Mouse (Mus musculus) limb, embryonic 14.5 days (tissue): ENCODE measurements around the gene Vwa3b. TPM values are rescaled to one million over a fixed set of nuclear protein-coding genes. Genes with fewer than 3 reads are reported as not detected.

Source experiments
- ATAC-seq: fragments of 200-750 bp; cut with Nextera tagmentation; 2 replicates; pipeline ENCODE4 v1.8.0; 2017; ENCODE audit warnings: low read depth, moderate number of reproducible peaks, moderate TSS enrichment; ENCODE audit not compliant: low FRiP score
- DNase-seq: peaks from one replicate; pipeline ENCODE4 v3.0.0-alpha.2; 2015; ENCODE audit warnings: low spot score
- H3K27ac ChIP-seq: fragments of 300-500 bp; sonication (generic); replicated peaks from 2 replicates; pipeline ENCODE4 v1.5.1; 2014; ENCODE audit warnings: low read depth, mild to moderate bottlenecking, low read length, moderate library complexity, mixed read lengths
- H3K27me3 ChIP-seq: fragments of 300-500 bp; sonication (generic); 2 replicates; pipeline ENCODE4 v1.6.1; 2014; ENCODE audit warnings: low read length, mixed read lengths; ENCODE audit not compliant: control insufficient read depth, insufficient read depth
- H3K36me3 ChIP-seq: fragments of 300-500 bp; sonication (generic); 2 replicates; pipeline ENCODE4 v1.6.1; 2014; ENCODE audit warnings: mild to moderate bottlenecking, low read length, moderate library complexity, mixed read lengths; ENCODE audit not compliant: control insufficient read depth, insufficient read depth
- H3K4me1 ChIP-seq: fragments of 300-500 bp; sonication (generic); 2 replicates; pipeline ENCODE4 v1.6.1; 2014; ENCODE audit warnings: antibody characterized with exemption, low read length, mixed read lengths; ENCODE audit not compliant: control insufficient read depth, insufficient read depth
- H3K4me2 ChIP-seq: fragments of 300-500 bp; sonication (generic); replicated peaks from 2 replicates; pipeline ENCODE4 v1.6.1; 2014; ENCODE audit warnings: low read depth, mild to moderate bottlenecking, low read length, moderate library complexity; ENCODE audit not compliant: severe bottlenecking
- H3K4me3 ChIP-seq: fragments of 300-500 bp; sonication (generic); replicated peaks from 2 replicates; pipeline ENCODE4 v1.5.1; 2014; ENCODE audit warnings: low read length
- H3K9ac ChIP-seq: fragments of 300-500 bp; sonication (generic); 2 replicates; pipeline ENCODE4 v1.6.1; 2014; ENCODE audit warnings: mild to moderate bottlenecking, low read depth, low read length, moderate library complexity; ENCODE audit not compliant: severe bottlenecking
- H3K9me3 ChIP-seq: fragments of 300-500 bp; sonication (generic); 2 replicates; pipeline ENCODE4 v1.6.1; 2016; ENCODE audit warnings: low read length; ENCODE audit not compliant: control insufficient read depth
- POLR2A ChIP-seq: fragments of 200-500 bp; IDR thresholded peaks from 2 replicates; pipeline ENCODE4 v1.8.0; 2012; ENCODE audit warnings: inconsistent platforms, mild to moderate bottlenecking, moderate library complexity, borderline replicate concordance; ENCODE audit not compliant: insufficient read depth, insufficient read length; ENCODE audit errors: extremely low read depth
- WGBS: fragments of 180-500 bp; shearing (Covaris S2); extraction: QIAGEN DNeasy Blood & Tissue Kit; methylation state at CpG from one replicate; pipeline ENCODE4 v1.1.7; 2014; 5-methylcytosine and 5-hydroxymethylcytosine counted together
- polyA plus RNA-seq, 2 experiments: library from polyadenylated mRNA; depleted of rRNA in 1 of 2; stranded (reverse) in 1 of 2; unstranded in 1 of 2; fragments of >200 nt; fragmentation: Nextera tagmentation in 1 of 2; extraction: Ambion mirVana in 1 of 2; gene quantifications; 2 replicates each; pipeline versions ENCODE4 v1.2.1 to v1.2.3; 2012 to 2014

The Vwa3b gene
- polyA plus RNA-seq, 2 experiments, result 1.0 to 1.6 TPM

- Histone ChIP-seq H3K4me2 (no peak overlapping the region), H3K9me3 (no peaks in the 10 kb centered on the region), H3K36me3 (no peaks in the 10 kb centered on the region), H3K4me3 (no peak overlapping the region), H3K27me3 (no peaks in the 10 kb centered on the region), H3K9ac (no peak overlapping the region), H3K27ac (no peak overlapping the region), H3K4me1 (peaks cover 9% of the 10 kb centered on the region)
- 0 out of 2 replicates have a peak, but pooled peaks have one; percentile 51 for ATAC-seq
- WGBS, result 24% methylated on average over 3 of the region's 3 CpGs
- no peak for TF ChIP-seq POLR2A
- peak; percentile 35 for DNase-seq
Measured at GRCm38 (mm10) chr1:37122798-37123197, 96.4 kb downstream of the Vwa3b start.

GRCm38 (mm10) chr1:37124696-37125349 is 98.4 kb downstream of the Vwa3b start:
- H3K9ac ChIP-seq, result no peak overlapping the region
- no peaks in the 10 kb centered on the region for H3K36me3 ChIP-seq
- H3K27me3 ChIP-seq, result no peaks in the 10 kb centered on the region
- DNase-seq (no peak), ATAC-seq (no peak)
- peaks cover 9% of the 10 kb centered on the region for H3K4me1 ChIP-seq
- no peak overlapping the region for H3K27ac ChIP-seq
- 65% methylated on average over 12 of the region's 12 CpGs for WGBS
- no peak overlapping the region for H3K4me2 ChIP-seq
- no peaks in the 10 kb centered on the region for H3K9me3 ChIP-seq
- H3K4me3 ChIP-seq, result no peak overlapping the region
- no peak for TF ChIP-seq POLR2A

GRCm38 (mm10) chr1:37130012-37130570 is 103.7 kb downstream of the Vwa3b start:
- 87% methylated on average over 7 of the region's 8 CpGs for WGBS
- Histone ChIP-seq H3K27ac (no peak overlapping the region), H3K4me3 (no peak overlapping the region), H3K9me3 (no peaks in the 10 kb centered on the region), H3K4me2 (no peak overlapping the region), H3K4me1 (no peaks in the 10 kb centered on the region), H3K27me3 (no peaks in the 10 kb centered on the region), H3K9ac (no peak overlapping the region), H3K36me3 (no peaks in the 10 kb centered on the region)
- no peak for ATAC-seq
- TF ChIP-seq POLR2A, result no peak
- DNase-seq, result no peak

GRCm38 (mm10) chr1:37131146-37131545 is 104.8 kb downstream of the Vwa3b start:
- Histone ChIP-seq H3K27ac (no peak overlapping the region), H3K4me1 (no peaks in the 10 kb centered on the region), H3K4me2 (no peak overlapping the region), H3K9ac (no peak overlapping the region), H3K27me3 (no peaks in the 10 kb centered on the region), H3K4me3 (no peak overlapping the region), H3K36me3 (no peaks in the 10 kb centered on the region), H3K9me3 (no peaks in the 10 kb centered on the region)
- TF ChIP-seq POLR2A, result no peak
- DNase-seq, result no peak
- ATAC-seq, result no peak

- WGBS, result 59% methylated on average over 7 of the region's 7 CpGs
- ATAC-seq, result no peak
- Histone ChIP-seq H3K9me3 (no peaks in the 10 kb centered on the region), H3K4me1 (no peaks in the 10 kb centered on the region), H3K9ac (no peak overlapping the region), H3K36me3 (no peaks in the 10 kb centered on the region), H3K4me3 (no peak overlapping the region), H3K4me2 (no peak overlapping the region), H3K27ac (no peak overlapping the region), H3K27me3 (no peaks in the 10 kb centered on the region)
- TF ChIP-seq POLR2A, result no peak
- DNase-seq, result no peak
Measured at GRCm38 (mm10) chr1:37132433-37132832, 106.0 kb downstream of the Vwa3b start.
